Mouse (Mus musculus) kidney, embryonic 16.5 days (tissue): ENCODE data around the gene Cpsf4. TPM values are rescaled to one million over a fixed set of nuclear protein-coding genes. Genes with fewer than 3 reads are reported as not detected.

Experiments used
- ATAC-seq: fragments of 200-750 bp; cut with Nextera tagmentation; 2 replicates; pipeline ENCODE4 v1.8.0; 2017; ENCODE audit warnings: moderate TSS enrichment; ENCODE audit not compliant: low FRiP score, low TSS enrichment
- H3K27ac ChIP-seq: fragments of 300-500 bp; sonication (generic); 2 replicates; pipeline ENCODE4 v1.5.1; 2014; ENCODE audit warnings: low read length
- H3K27me3 ChIP-seq: fragments of 300-500 bp; sonication (generic); 2 replicates; pipeline ENCODE4 v1.6.1; 2014; ENCODE audit warnings: low read length, control low read depth, mixed read lengths; ENCODE audit not compliant: insufficient read depth
- H3K36me3 ChIP-seq: fragments of 300-500 bp; sonication (generic); 2 replicates; pipeline ENCODE4 v1.6.1; 2014; ENCODE audit warnings: low read length, control low read depth, mixed read lengths; ENCODE audit not compliant: insufficient read depth
- H3K4me1 ChIP-seq: fragments of 300-500 bp; sonication (generic); 2 replicates; pipeline ENCODE4 v1.6.1; 2014; ENCODE audit warnings: low read length, control low read depth, mixed read lengths; ENCODE audit not compliant: insufficient read depth
- H3K4me2 ChIP-seq: fragments of 300-500 bp; sonication (generic); replicated peaks from 2 replicates; pipeline ENCODE4 v1.6.1; 2014; ENCODE audit warnings: low read depth, low read length
- H3K4me3 ChIP-seq: fragments of 300-500 bp; sonication (generic); 2 replicates; pipeline ENCODE4 v1.5.1; 2014; ENCODE audit warnings: mild to moderate bottlenecking, low read length
- H3K9ac ChIP-seq: fragments of 300-500 bp; sonication (generic); replicated peaks from 2 replicates; pipeline ENCODE4 v1.6.1; 2014; ENCODE audit warnings: low read length
- H3K9me3 ChIP-seq: fragments of 300-500 bp; sonication (generic); 2 replicates; pipeline ENCODE4 v1.6.1; 2016; ENCODE audit warnings: low read length, control low read depth
- WGBS: fragments of 180-500 bp; shearing (Covaris S2); extraction: QIAGEN DNeasy Blood & Tissue Kit; methylation state at CpG from one replicate; pipeline ENCODE4 v1.1.7; 2014; 5-methylcytosine and 5-hydroxymethylcytosine counted together
- polyA plus RNA-seq: library from polyadenylated mRNA; unstranded; fragments of >200 nt; fragmentation: Nextera tagmentation; extraction: Ambion mirVana; gene quantifications from 2 replicates; pipeline ENCODE4 v1.2.1, GENCODE M21; 2015

Cpsf4 gene
- polyA plus RNA-seq, 1 experiment from 2014 or later, result 56.2 TPM

DNA sequence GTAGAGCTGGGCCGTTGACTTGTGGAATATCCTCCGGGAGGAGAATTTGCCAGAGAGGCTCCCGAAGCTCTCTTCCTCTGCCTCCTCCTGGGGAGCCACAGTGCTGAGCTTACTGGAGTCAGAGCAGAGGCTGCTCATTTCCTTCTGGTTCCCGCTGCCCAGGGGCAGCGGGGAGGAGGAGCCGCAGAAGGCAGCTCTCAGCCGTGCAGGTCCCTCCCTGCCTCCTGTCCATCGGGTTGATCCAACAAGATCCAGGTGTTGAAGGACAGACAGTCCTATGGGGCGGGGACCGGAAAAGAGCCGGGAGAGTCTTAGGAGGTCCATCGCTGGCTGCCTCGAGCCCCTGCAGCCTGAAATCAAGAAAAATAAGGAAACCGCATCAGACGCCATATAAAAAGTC, 1.8 kb upstream of the Cpsf4 start:
- Histone ChIP-seq H3K27me3 (no peaks in the 10 kb centered on the region), H3K36me3 (peaks cover 21% of the 10 kb centered on the region), H3K9ac (peak overlapping the region; percentile 29; the same call in 1 of the 2 replicates), H3K4me2 (no peak overlapping the region), H3K9me3 (no peaks in the 10 kb centered on the region), H3K4me1 (peaks cover 23% of the 10 kb centered on the region), H3K27ac (no peak overlapping the region), H3K4me3 (no peak overlapping the region)
- WGBS, result 81% methylated on average over 15 of the region's 15 CpGs
- no peak for ATAC-seq

GRCm38 (mm10) chr5:145167306-145167661, 271 bp downstream of the Cpsf4 start:
- H3K36me3 ChIP-seq, result peaks cover 37% of the 10 kb centered on the region
- peaks cover 23% of the 10 kb centered on the region for H3K4me1 ChIP-seq
- no peaks in the 10 kb centered on the region for H3K27me3 ChIP-seq
- no peaks in the 10 kb centered on the region for H3K9me3 ChIP-seq
- peak overlapping the region; percentile 96 for H3K4me2 ChIP-seq
- H3K4me3 ChIP-seq, result peak overlapping the region; percentile 99
- H3K27ac ChIP-seq, result peak overlapping the region; percentile 79
- ATAC-seq, result peak; percentile 53
- peak overlapping the region; percentile 96 for H3K9ac ChIP-seq
- 1% methylated on average over 28 of the region's 28 CpGs for WGBS

- no peak for ATAC-seq
- no peak overlapping the region for H3K4me2 ChIP-seq
- no peak overlapping the region for H3K27ac ChIP-seq
- H3K9ac ChIP-seq, result no peak overlapping the region
- WGBS, result 78% methylated on average over 18 of the region's 18 CpGs
- H3K4me1 ChIP-seq, result no peaks in the 10 kb centered on the region
- H3K4me3 ChIP-seq, result no peak overlapping the region
- no peaks in the 10 kb centered on the region for H3K27me3 ChIP-seq
- H3K9me3 ChIP-seq, result no peaks in the 10 kb centered on the region
- H3K36me3 ChIP-seq, result peaks cover 84% of the 10 kb centered on the region
Observed at GRCm38 (mm10) chr5:145178461-145178980, 11.5 kb downstream of the Cpsf4 start.

DNA sequence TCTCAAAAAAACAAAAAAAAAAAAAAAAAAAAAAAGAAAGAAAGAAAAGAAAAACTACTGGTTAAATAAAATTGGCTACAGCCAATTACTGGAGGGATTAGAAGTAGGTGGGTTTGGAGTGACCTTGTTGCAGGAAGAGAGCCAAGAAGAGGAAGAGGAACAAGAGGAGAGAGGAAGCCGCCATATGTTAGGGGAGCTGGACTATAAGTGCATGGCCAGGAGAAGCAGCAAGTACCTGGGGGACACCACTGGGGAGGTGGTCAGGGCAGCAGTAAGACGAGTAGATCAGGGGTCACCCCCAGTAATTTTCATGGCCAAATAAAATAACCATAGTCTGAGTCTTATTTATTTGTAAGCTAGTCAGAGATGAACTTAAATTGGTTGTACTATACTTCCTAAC, 18.2 kb downstream of the Cpsf4 start:
- no peak overlapping the region for H3K4me2 ChIP-seq

DNA sequence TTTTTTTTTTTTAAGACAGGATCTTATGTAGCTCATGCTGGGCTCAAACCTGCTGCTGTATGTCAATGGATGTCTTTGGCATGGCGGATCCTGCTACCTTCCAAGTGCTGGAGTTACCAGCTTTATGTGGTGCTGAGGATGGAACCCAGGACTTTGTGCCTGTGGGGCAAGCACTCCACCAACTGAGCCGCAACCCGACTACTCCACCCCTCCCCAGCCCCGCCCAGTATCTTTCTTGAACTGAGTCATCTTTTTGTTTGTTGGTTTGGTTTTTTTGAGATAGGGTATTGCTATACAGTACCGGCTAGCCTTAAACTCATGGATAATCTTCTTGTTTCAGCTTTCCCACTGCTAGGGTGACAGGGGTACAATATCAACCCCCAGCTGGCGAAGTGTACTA, 22.4 kb downstream of the Cpsf4 start:
- ATAC-seq, result no peak
- 92% methylated on average over 6 of the region's 6 CpGs for WGBS
- Histone ChIP-seq H3K4me2 (0 out of 2 replicates have a peak overlapping the region, but pooled peaks have one; percentile 89), H3K27ac (no peak overlapping the region), H3K4me1 (peaks cover 18% of the 10 kb centered on the region), H3K9me3 (no peaks in the 10 kb centered on the region), H3K4me3 (0 out of 2 replicates have a peak overlapping the region, but pooled peaks have one; percentile 92), H3K9ac (no peak overlapping the region), H3K36me3 (peaks cover 49% of the 10 kb centered on the region), H3K27me3 (no peaks in the 10 kb centered on the region)

More for the DNA sequence above, 18.2 kb downstream of the Cpsf4 start:
- Histone ChIP-seq H3K4me3 (no peak overlapping the region), H3K9me3 (no peaks in the 10 kb centered on the region), H3K9ac (no peak overlapping the region), H3K27ac (no peak overlapping the region), H3K36me3 (peaks cover 84% of the 10 kb centered on the region), H3K27me3 (no peaks in the 10 kb centered on the region), H3K4me1 (peaks cover 9% of the 10 kb centered on the region)
- no peak for ATAC-seq
- WGBS, result 87% methylated on average over 2 of the region's 2 CpGs

- H3K9ac ChIP-seq, result peak overlapping the region; percentile 94
- peaks cover 52% of the 10 kb centered on the region for H3K36me3 ChIP-seq
- peaks cover 18% of the 10 kb centered on the region for H3K4me1 ChIP-seq
- no peak for ATAC-seq
- H3K4me2 ChIP-seq, result peak overlapping the region; percentile 89
- H3K27me3 ChIP-seq, result no peaks in the 10 kb centered on the region
- peak overlapping the region; percentile 92 for H3K4me3 ChIP-seq
- no peaks in the 10 kb centered on the region for H3K9me3 ChIP-seq
- 26% methylated on average over 5 of the region's 5 CpGs for WGBS
- H3K27ac ChIP-seq, result peak overlapping the region; percentile 12; the same call in 1 of the 2 replicates
Observed at GRCm38 (mm10) chr5:145190373-145190772, 23.4 kb downstream of the Cpsf4 start.

GRCm38 (mm10) chr5:145190875-145191798, 24.1 kb downstream of the Cpsf4 start:
- Histone ChIP-seq H3K4me3 (peak overlapping the region; percentile 92), H3K36me3 (peaks cover 53% of the 10 kb centered on the region), H3K4me2 (peak overlapping the region; percentile 89), H3K9ac (peak overlapping the region; percentile 94), H3K27me3 (no peaks in the 10 kb centered on the region), H3K27ac (peak overlapping the region; percentile 91), H3K9me3 (no peaks in the 10 kb centered on the region), H3K4me1 (peaks cover 18% of the 10 kb centered on the region)
- WGBS, result under 1% methylated on average over 41 of the region's 41 CpGs
- ATAC-seq, result peak; percentile 88

- Histone ChIP-seq H3K4me1 (peaks cover 18% of the 10 kb centered on the region), H3K9me3 (no peaks in the 10 kb centered on the region), H3K9ac (peak within 1 kb of the TSS; percentile 94), H3K4me2 (peak within 1 kb of the TSS; percentile 89), H3K36me3 (peaks cover 48% of the 10 kb centered on the region), H3K27me3 (no peaks in the 10 kb centered on the region), H3K4me3 (peak within 1 kb of the TSS; percentile 92), H3K27ac (peak within 1 kb of the TSS; percentile 91)
- ATAC-seq, result no peak; the same call in 1 of the 2 replicates
- 88% methylated on average over 2 of the region's 2 CpGs for WGBS
Observed at GRCm38 (mm10) chr5:145191962-145192361, 24.9 kb downstream of the Cpsf4 start, which contains the start of gene Atp5j2. Atp5j2 (minus strand) TSS chr5:145192062.

DNA sequence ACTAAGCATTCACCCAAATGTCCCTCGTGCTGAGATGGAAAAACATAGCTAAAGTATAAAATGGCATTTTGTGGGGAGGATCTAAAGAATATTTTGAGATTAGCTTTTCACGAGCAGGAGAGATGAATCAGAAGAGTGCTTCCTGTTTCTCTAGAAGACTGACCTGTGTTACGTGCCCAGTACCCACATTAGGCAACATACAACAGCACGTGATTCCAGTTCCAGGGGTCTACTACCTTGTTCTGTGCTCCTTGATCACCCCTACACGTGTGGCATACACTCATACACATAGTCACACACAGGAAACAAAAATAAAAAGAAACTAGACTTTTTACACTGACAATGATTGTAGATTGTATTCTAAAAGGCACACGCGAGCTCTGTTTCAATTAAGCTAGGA, 33.4 kb downstream of the Cpsf4 start:
- H3K9ac ChIP-seq, result no peak overlapping the region
- peaks cover 14% of the 10 kb centered on the region for H3K4me1 ChIP-seq
- H3K27ac ChIP-seq, result no peak overlapping the region
- H3K4me2 ChIP-seq, result peak overlapping the region; percentile 96
- peaks cover 11% of the 10 kb centered on the region for H3K36me3 ChIP-seq
- H3K27me3 ChIP-seq, result no peaks in the 10 kb centered on the region
- WGBS, result 79% methylated on average over 7 of the region's 7 CpGs
- H3K9me3 ChIP-seq, result no peaks in the 10 kb centered on the region
- no peak overlapping the region for H3K4me3 ChIP-seq
- ATAC-seq, result no peak
